Mouse (Mus musculus): Measurements from ENCODE around the gene Slc9b2.

DNA sequence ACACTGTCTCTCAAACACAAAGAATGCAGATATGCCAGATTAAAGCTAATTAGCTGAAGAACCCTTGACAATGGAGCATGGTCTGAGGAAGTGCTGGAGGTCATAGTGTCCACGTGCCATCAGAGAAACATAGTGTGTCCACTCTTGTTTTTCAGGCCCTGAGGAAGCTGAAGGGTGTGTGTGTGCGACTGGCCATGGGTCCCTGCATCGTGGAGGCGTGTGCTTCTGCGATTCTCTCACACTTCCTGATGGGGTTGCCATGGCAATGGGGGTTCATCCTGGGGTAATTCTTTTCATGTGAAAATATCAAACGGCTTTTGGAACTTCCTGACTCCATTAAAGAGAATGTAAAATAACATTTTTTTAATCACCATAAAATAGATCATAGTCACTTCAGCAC is 16.9 kb downstream of the Slc9b2 start:
- TF ChIP-seq CTCF (IDR thresholded peaks at IDR 0.05; ENCODE audit: control insufficient read depth, insufficient read depth, insufficient replicate concordance, low read depth, low read length), result no peak
- TF ChIP-seq POLR2A (IDR thresholded peaks at IDR 0.05; ENCODE audit: control insufficient read depth, low read depth, low read length), result no peak
